ENCODE assay signal across 8 mouse cellular contexts in genomic region chr8:44934416-44934815, GRCm38 (mm10). TPM values are rescaled to one million over a fixed set of nuclear protein-coding genes. Genes with fewer than 3 reads are reported as not detected.
A peak's percentile ranks its signal among the peaks of the same experiment; 100 is the strongest.
DNase-seq lines count a peak whose midpoint lies in the region; ATAC-seq lines count a peak whose summit lies in the region.

No protein-coding gene starts in this region.

- no peak for ATAC-seq in heart, embryonic 12.5 days (ENCODE audit: insufficient number of reproducible peaks, low FRiP score)
- no peak for ATAC-seq in hindbrain, embryonic 12.5 days (ENCODE audit: low FRiP score)
- no peak for ATAC-seq in megakaryocyte, adult 5-6 weeks (ENCODE audit: poor library complexity, severe bottlenecking)

- H3K4me2 ChIP-seq in heart, embryonic 12.5 days: peak overlapping the region; percentile 82
- peak overlapping the region; percentile 84 for H3K4me2 ChIP-seq in hindbrain, embryonic 12.5 days (replicated peaks)

- no peaks in the 10 kb centered on the region for H3K36me3 ChIP-seq in heart, embryonic 12.5 days
- H3K36me3 ChIP-seq in hindbrain, embryonic 12.5 days: no peaks in the 10 kb centered on the region
- H3K36me3 ChIP-seq in midbrain, embryonic 10.5 days: no peaks in the 10 kb centered on the region

- peak overlapping the region; percentile 92; the same call in 1 of the 2 replicates for H3K27ac ChIP-seq in heart, embryonic 12.5 days (ENCODE audit: poor library complexity, severe bottlenecking)
- peak overlapping the region; percentile 82 for H3K27ac ChIP-seq in hindbrain, embryonic 12.5 days
- peak overlapping the region; percentile 97 for H3K27ac ChIP-seq in midbrain, embryonic 10.5 days (replicated peaks)

- H3K27me3 ChIP-seq in heart, embryonic 12.5 days (replicated peaks): no peaks in the 10 kb centered on the region
- H3K27me3 ChIP-seq in hindbrain, embryonic 12.5 days: no peaks in the 10 kb centered on the region
- H3K27me3 ChIP-seq in midbrain, embryonic 10.5 days (ENCODE audit: low read depth, poor library complexity, severe bottlenecking): no peaks in the 10 kb centered on the region

- H3K4me3 ChIP-seq in heart, embryonic 12.5 days: peak overlapping the region; percentile 77
- H3K4me3 ChIP-seq in hindbrain, embryonic 12.5 days: peak overlapping the region; percentile 69
- peak overlapping the region; percentile 82 for H3K4me3 ChIP-seq in midbrain, embryonic 10.5 days

- DNase-seq in heart, postnatal 4 days: no peak
- peak; percentile 53 for DNase-seq in R1 (ENCODE audit: low read depth, low spot score)
- no peak for DNase-seq in midbrain, embryonic 10.5 days (ENCODE audit: low spot score)
- no peak for DNase-seq in ovary, postnatal 10 days (ENCODE audit: low spot score)
- DNase-seq in frontal cortex, postnatal 25 days (ENCODE audit: low spot score in 2 of 2): no peak

- H3K9ac ChIP-seq in heart, embryonic 12.5 days: peak overlapping the region; percentile 87
- H3K9ac ChIP-seq in hindbrain, embryonic 12.5 days: peak overlapping the region; percentile 67

- H3K4me1 ChIP-seq in heart, embryonic 12.5 days (replicated peaks): 0 out of 2 replicates have a peak, but pooled peaks cover 5% of the 10 kb centered on the region
- H3K4me1 ChIP-seq in hindbrain, embryonic 12.5 days: peaks cover 3% of the 10 kb centered on the region; the same call in 1 of the 2 replicates
- H3K4me1 ChIP-seq in midbrain, embryonic 10.5 days: peaks cover 15% of the 10 kb centered on the region

- 0 out of 2 replicates have a peak, but pooled peaks cover 2% of the 10 kb centered on the region for H3K9me3 ChIP-seq in heart, embryonic 12.5 days (replicated peaks)
- H3K9me3 ChIP-seq in hindbrain, embryonic 12.5 days (replicated peaks): no peaks in the 10 kb centered on the region
- no peaks in the 10 kb centered on the region for H3K9me3 ChIP-seq in midbrain, embryonic 10.5 days (replicated peaks)

- 3% methylated on average over 13 of the region's 13 CpGs for WGBS in heart, embryonic 12.5 days
- 2% methylated on average over 13 of the region's 13 CpGs for WGBS in hindbrain, embryonic 12.5 days
- WGBS in midbrain, embryonic 10.5 days: 2% methylated on average over 13 of the region's 13 CpGs

RNA-seq across cellular contexts. Expression of gene Fat1, which starts 0.8 kb away (rescaled TPM):
- polyA plus RNA-seq in heart, embryonic 12.5 days (2016; fragmentation: Nextera tagmentation; extraction: Ambion mirVana): 21.3 and 24.9 TPM in 2 replicates
- total RNA-seq in heart, postnatal 4 days (2021): 10 to 100 TPM; 68.5 to 72.0 TPM
- polyA plus RNA-seq in hindbrain, embryonic 12.5 days (2016; fragmentation: Nextera tagmentation; extraction: Ambion mirVana): 19.6 and 24.3 TPM in 2 replicates
- 13.2 and 15.6 TPM in 2 replicates for polyA plus RNA-seq in midbrain, embryonic 10.5 days (2016; fragmentation: Nextera tagmentation; extraction: Ambion mirVana)
- 0.02 and 0.42 TPM in 2 replicates for total RNA-seq in megakaryocyte, adult 5-6 weeks (2015)
- 0.04 and 0.07 TPM in 2 replicates for total RNA-seq in megakaryocyte, adult 5-6 weeks (2017)
